Mouse (Mus musculus) liver, adult 2 months (tissue): ENCODE results near the gene Esrrb. TPM values are rescaled to one million over a fixed set of nuclear protein-coding genes. Genes with fewer than 3 reads are reported as not detected.

ENCODE experiments used
- DNase-seq: peaks from one replicate; pipeline ENCODE4 v3.0.0-alpha.2; 2011; ENCODE audit warnings: low read depth, low spot score; ENCODE audit errors: extremely low read depth
- H3K27ac ChIP-seq: fragments of 200-500 bp; replicated peaks from 2 replicates; pipeline ENCODE4 v1.5.1; 2012; ENCODE audit warnings: low read depth, mild to moderate bottlenecking, control low read depth, inconsistent platforms, low read length; ENCODE audit not compliant: insufficient read depth
- H3K27me3 ChIP-seq: fragments of 200-500 bp; 2 replicates; pipeline ENCODE4 v1.6.1; 2012; ENCODE audit warnings: mild to moderate bottlenecking, moderate library complexity, low read length, inconsistent platforms; ENCODE audit not compliant: control insufficient read depth, insufficient read depth
- H3K36me3 ChIP-seq: fragments of 200-500 bp; 2 replicates; pipeline ENCODE4 v1.6.1; 2012; ENCODE audit warnings: low read length, inconsistent platforms; ENCODE audit not compliant: control insufficient read depth, insufficient read depth
- H3K4me1 ChIP-seq: fragments of 200-500 bp; 2 replicates; pipeline ENCODE4 v1.6.1; 2011; ENCODE audit warnings: low read length; ENCODE audit not compliant: control insufficient read depth, insufficient read depth
- H3K4me3 ChIP-seq: fragments of 200-500 bp; 2 replicates; pipeline ENCODE4 v1.5.1; 2011; ENCODE audit warnings: low read depth, mild to moderate bottlenecking, control low read depth, low read length, moderate library complexity; ENCODE audit not compliant: insufficient read depth
- H3K79me2 ChIP-seq: fragments of 200-500 bp; 2 replicates; pipeline ENCODE4 v1.6.1; 2012; ENCODE audit warnings: inconsistent platforms, mild to moderate bottlenecking, low read length, moderate library complexity; ENCODE audit not compliant: control insufficient read depth, insufficient read depth
- H3K9ac ChIP-seq: fragments of 200-500 bp; 2 replicates; pipeline ENCODE4 v1.6.1; 2012; ENCODE audit warnings: low read depth, mild to moderate bottlenecking, control low read depth, inconsistent platforms, low read length
- CTCF ChIP-seq: fragments of 200-500 bp; IDR thresholded peaks from 2 replicates; pipeline ENCODE4 v1.5.1; 2011; ENCODE audit warnings: low read depth, low read length, control low read depth
- POLR2A ChIP-seq: fragments of 200-500 bp; IDR thresholded peaks from 2 replicates; pipeline ENCODE4 v1.6.1; 2011; ENCODE audit warnings: low read length, control low read depth; ENCODE audit not compliant: insufficient read depth; ENCODE audit errors: extremely low read depth
- WGBS: fragments of 180-500 bp; shearing (Covaris S2); methylation state at CpG from one replicate; pipeline ENCODE4 v1.1.7; 2018; 5-methylcytosine and 5-hydroxymethylcytosine counted together
- polyA plus RNA-seq: library from polyadenylated mRNA; depleted of rRNA; stranded (reverse); fragments of >200 nt; gene quantifications from 2 replicates; pipeline ENCODE4 v1.2.3, GENCODE M21; 2012
- total RNA-seq: library from RNA; depleted of rRNA; stranded (reverse); fragments of >200 nt; gene quantifications from 2 replicates; pipeline ENCODE4 v1.2.3, GENCODE M21; 2014

Esrrb gene
- total and polyA plus RNA-seq, 2 experiments = 0.33 to 0.37 TPM

DNA sequence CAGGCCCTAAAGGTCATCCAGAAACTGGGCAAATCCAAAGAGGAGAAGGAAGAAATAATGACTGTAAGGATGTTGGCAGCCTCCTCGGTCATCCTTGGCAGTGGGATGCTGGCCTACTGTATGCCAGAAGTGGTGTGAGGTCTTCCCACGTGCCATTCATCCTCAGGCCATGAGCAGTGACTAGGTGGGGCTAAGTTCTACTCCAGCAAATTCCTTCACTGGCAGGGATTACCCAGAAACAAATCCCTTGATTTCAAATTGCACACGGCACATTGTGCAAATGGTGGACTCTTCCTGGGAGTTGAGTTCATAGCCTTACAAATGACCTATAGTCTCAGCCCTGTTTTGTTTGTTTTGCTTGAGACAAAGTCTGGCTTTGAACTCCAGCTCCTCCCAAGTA is 151.4 kb downstream of the Esrrb start:
- 70% methylated on average over 3 of the region's 3 CpGs for WGBS

DNA sequence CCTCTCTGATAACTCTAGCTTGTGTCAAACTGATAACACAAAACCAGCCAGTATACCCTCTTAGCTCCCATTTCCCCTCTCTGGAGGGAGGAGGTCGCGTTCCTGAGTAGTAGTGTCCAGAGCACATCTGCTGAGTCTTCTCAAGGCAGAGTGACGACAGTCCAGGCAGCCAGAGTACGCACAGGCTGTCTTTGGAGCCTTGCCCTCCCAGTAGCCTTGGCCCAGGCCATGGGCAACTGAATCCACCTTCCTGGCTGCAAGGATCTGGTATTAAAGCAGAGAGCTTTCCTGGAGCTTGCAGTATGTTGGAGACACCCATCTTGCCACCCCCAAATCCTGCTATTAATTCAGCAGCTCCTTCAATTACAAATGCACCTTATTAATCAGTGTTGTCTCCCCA is 152.7 kb downstream of the Esrrb start:
- no peak overlapping the region for H3K4me3 ChIP-seq
- H3K27ac ChIP-seq = no peak overlapping the region
- TF ChIP-seq CTCF (no peak), POLR2A (no peak)
- H3K9ac ChIP-seq = no peak overlapping the region
- 19% methylated on average over 4 of the region's 4 CpGs for WGBS
- H3K27me3 ChIP-seq = no peaks in the 10 kb centered on the region
- H3K4me1 ChIP-seq = peaks cover 6% of the 10 kb centered on the region; the same call in 1 of the 2 replicates
- H3K79me2 ChIP-seq = no peaks in the 10 kb centered on the region
- DNase-seq = peak; percentile 69
- no peaks in the 10 kb centered on the region for H3K36me3 ChIP-seq

More for the DNA sequence above, 151.4 kb downstream of the Esrrb start:
- Histone ChIP-seq H3K4me3 (no peak overlapping the region), H3K79me2 (no peaks in the 10 kb centered on the region), H3K4me1 (peaks cover 6% of the 10 kb centered on the region; the same call in 1 of the 2 replicates), H3K27me3 (no peaks in the 10 kb centered on the region), H3K27ac (no peak overlapping the region), H3K9ac (no peak overlapping the region), H3K36me3 (no peaks in the 10 kb centered on the region)
- peak; percentile 30 for DNase-seq
- TF ChIP-seq POLR2A (no peak), CTCF (no peak)

DNA sequence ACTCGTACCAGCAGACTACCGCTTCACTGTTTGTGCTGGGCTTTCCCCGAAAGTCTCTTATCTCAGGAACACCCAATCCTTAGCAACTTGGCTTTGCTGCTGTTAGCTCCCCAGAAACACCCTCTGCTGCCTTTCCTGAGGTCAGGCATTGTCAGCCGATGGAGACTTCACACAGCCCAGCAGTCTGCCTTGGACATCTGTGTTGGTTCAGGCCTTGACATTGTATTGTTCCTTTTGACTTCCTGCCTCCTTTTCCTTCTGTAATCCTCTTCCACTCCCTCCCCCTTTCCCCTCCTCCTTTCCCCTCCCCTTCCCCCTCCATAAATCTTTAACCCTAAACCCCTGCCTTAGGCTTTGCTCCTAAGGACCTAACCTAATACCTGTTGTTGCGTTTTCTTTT is 155.7 kb downstream of the Esrrb start:
- H3K27ac ChIP-seq = no peak overlapping the region
- no peak overlapping the region for H3K4me3 ChIP-seq
- no peak for DNase-seq
- WGBS = 40% methylated on average over 5 of the region's 5 CpGs
- no peaks in the 10 kb centered on the region for H3K27me3 ChIP-seq
- no peak overlapping the region for H3K9ac ChIP-seq
- peaks cover 6% of the 10 kb centered on the region; the same call in 1 of the 2 replicates for H3K4me1 ChIP-seq
- no peaks in the 10 kb centered on the region for H3K36me3 ChIP-seq
- no peaks in the 10 kb centered on the region for H3K79me2 ChIP-seq
- TF ChIP-seq POLR2A = no peak
- TF ChIP-seq CTCF = no peak

DNA sequence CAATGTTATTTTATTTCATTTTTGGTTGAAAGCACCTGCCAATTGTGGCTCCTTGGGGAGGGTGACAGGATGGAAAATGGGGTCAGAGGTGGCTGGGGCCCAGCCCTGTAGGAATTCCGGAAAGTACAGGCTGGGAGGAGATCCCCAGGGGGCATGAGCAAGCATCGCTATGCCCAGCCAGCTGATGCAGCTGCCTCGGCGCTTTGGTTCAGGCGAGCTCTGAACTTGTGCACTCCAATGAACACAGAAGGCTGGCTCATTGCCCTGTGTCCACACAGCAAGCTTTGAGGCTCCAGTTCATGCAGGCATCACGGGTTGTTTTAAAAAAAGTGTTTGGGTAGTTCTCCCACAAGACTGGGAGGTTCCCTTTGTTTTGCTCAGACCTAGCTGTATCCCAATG is 156.8 kb downstream of the Esrrb start:
- H3K4me3 ChIP-seq = no peak overlapping the region
- WGBS = 67% methylated on average over 6 of the region's 6 CpGs
- H3K36me3 ChIP-seq = no peaks in the 10 kb centered on the region
- no peak overlapping the region for H3K9ac ChIP-seq
- H3K27me3 ChIP-seq = no peaks in the 10 kb centered on the region
- peaks cover 4% of the 10 kb centered on the region; the same call in 1 of the 2 replicates for H3K4me1 ChIP-seq
- DNase-seq = no peak
- no peaks in the 10 kb centered on the region for H3K79me2 ChIP-seq
- TF ChIP-seq POLR2A = no peak
- no peak for TF ChIP-seq CTCF
- H3K27ac ChIP-seq = no peak overlapping the region

DNA sequence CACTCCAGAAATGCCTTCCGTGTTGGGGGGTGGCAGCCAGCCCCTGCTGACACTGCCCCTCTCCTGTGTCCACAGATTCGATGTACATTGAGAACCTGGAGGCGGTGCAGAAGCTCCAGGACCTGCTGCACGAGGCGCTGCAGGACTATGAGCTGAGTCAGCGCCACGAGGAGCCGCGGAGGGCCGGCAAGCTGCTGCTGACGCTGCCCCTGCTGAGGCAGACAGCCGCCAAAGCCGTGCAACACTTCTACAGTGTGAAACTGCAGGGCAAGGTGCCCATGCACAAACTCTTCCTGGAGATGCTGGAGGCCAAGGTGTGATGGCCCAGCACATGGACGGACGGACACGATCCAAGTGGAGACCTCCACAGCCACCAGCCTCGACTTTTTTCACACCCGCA is 157.8 kb downstream of the Esrrb start:
- no peak overlapping the region for H3K9ac ChIP-seq
- H3K27me3 ChIP-seq = no peaks in the 10 kb centered on the region
- no peaks in the 10 kb centered on the region for H3K36me3 ChIP-seq
- no peak for TF ChIP-seq POLR2A
- no peak for TF ChIP-seq CTCF
- H3K27ac ChIP-seq = no peak overlapping the region
- no peak overlapping the region for H3K4me3 ChIP-seq
- peaks cover 4% of the 10 kb centered on the region; the same call in 1 of the 2 replicates for H3K4me1 ChIP-seq
- H3K79me2 ChIP-seq = no peaks in the 10 kb centered on the region
- no peak for DNase-seq
- 32% methylated on average over 18 of the region's 18 CpGs for WGBS

DNA sequence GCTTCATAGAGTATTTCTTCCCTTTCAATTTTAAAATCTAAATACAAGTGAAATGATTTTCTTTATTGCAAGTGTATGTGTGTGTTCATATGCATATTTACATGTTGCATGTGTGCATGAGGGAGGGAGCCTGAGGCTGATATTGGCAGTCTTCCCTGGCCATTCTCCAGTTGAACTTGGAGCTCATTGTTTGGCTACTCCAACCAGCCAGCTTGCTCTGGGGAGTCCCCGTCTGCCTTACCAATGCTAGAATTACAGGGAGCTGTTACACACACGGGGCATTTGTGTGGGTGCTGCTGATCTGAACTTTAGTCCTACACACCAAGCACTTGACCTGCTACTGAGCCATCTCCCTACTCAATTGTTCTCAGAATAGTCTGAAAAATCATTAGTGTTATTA is 173.4 kb downstream of the Esrrb start:
- no peak for TF ChIP-seq CTCF
- no peak for TF ChIP-seq POLR2A
- Histone ChIP-seq H3K27ac (no peak overlapping the region), H3K27me3 (no peaks in the 10 kb centered on the region), H3K4me1 (peaks cover 8% of the 10 kb centered on the region), H3K4me3 (no peak overlapping the region), H3K9ac (no peak overlapping the region), H3K36me3 (no peaks in the 10 kb centered on the region), H3K79me2 (no peaks in the 10 kb centered on the region)
- 12% methylated on average over 2 of the region's 2 CpGs for WGBS
- DNase-seq = peak; percentile 89
